Mouse (Mus musculus) lung, adult 2 months (tissue): ENCODE measurements around the gene Arhgap35.

Source experiments
- CTCF ChIP-seq: fragments of 200-500 bp; IDR thresholded peaks from 2 replicates; pipeline ENCODE4 v1.5.1; 2011; ENCODE audit warnings: mild to moderate bottlenecking, low read length, control low read depth; ENCODE audit not compliant: insufficient read depth
- POLR2A ChIP-seq: fragments of 200-500 bp; IDR thresholded peaks from 2 replicates; pipeline ENCODE4 v1.6.1; 2011; ENCODE audit warnings: low read depth, mild to moderate bottlenecking, control low read depth, low read length, borderline replicate concordance; ENCODE audit errors: extremely low read depth

DNA sequence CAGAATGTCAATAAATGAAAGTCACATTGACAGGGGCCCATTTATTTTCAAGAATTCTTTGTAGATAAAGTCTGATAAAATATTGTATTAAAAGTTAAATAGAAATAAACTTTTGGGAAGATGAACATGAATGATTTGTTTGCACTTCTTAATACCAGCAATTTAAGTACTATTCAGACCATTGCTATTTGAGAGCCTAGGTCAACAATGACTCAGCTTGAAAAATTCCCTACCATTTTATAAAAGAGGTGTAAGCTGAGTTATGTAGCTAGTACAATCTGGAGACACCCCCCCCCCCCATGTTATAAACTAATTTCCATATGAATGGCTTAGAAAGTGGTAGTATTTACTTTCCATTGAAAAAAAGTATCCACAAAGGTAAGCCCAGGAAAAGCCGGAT is 5.8 kb downstream of the Arhgap35 start:
- TF ChIP-seq POLR2A (no peak), CTCF (no peak)
